ENCODE assay signal across 9 mouse cellular contexts in the genomic region with DNA sequence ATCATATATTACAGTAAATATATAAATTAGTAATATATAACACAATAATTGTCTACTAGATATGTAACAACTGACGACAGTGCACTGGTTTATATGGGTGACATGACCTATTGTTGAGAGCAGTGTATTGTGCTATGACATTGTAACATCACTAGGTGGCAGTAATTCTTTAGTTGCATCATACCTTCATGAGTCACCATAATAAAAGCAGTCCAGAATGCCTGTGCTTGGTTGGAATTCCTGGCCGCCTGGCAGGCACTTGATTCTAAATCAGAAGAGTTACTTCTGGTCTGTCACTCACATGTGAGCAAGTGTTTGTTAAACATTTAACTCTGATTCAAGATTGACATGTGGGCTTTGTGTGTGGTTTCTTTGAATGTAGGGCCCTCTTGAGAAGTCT. TPM values are rescaled to one million over a fixed set of nuclear protein-coding genes. Genes with fewer than 3 reads are reported as not detected.
DNase-seq lines count a peak whose midpoint lies in the region; ATAC-seq and TF ChIP-seq lines count a peak whose summit lies in the region.
"Had no signal": no experiment of that assay in that cellular context is flagged by ENCODE, and none has a peak within 500 bp of the region (broad histone marks: within the 10 kb centered on the region; RNA-seq: fewer than 3 reads in every experiment).

No protein-coding gene starts in this region.

- WGBS in hindbrain, embryonic 15.5 days, result 23% methylated on average over 2 of the region's 2 CpGs
- WGBS in neural tube, embryonic 14.5 days, result 22% methylated on average over 2 of the region's 2 CpGs

- no peak for DNase-seq in frontal cortex, postnatal 10 days (ENCODE audit: low spot score in 2 of 2)
- peak; percentile 63 for DNase-seq in MEL (ENCODE audit: low read depth, low spot score)
- DNase-seq in cerebellum, postnatal 25 days, result peak; percentile 51 to 63
- DNase-seq in left cerebral cortex, adult 2 months (ENCODE audit: extremely low spot score in 1 of 2, low spot score in 2 of 2), result no peak
- no peak for DNase-seq in gastrocnemius, postnatal 4 days (ENCODE audit: low spot score in 2 of 2)

- TF ChIP-seq EP300 in MEL (IDR thresholded peaks at IDR 0.05; ENCODE audit: low read depth in 1 of 2, low read length in 2 of 2), result no peak

- peaks cover 0 to 3% of the 10 kb centered on the region in 2 experiments; a peak in 1 of 4 replicates for H3K36me3 ChIP-seq in MEL (ENCODE audit: control insufficient read depth in 1 of 2, insufficient read depth in 2 of 2, low read length in 2 of 2)
- no peaks in the 10 kb centered on the region for H3K36me3 ChIP-seq in hindbrain, embryonic 15.5 days
- no peaks in the 10 kb centered on the region for H3K36me3 ChIP-seq in neural tube, embryonic 14.5 days (ENCODE audit: control insufficient read depth, insufficient read depth, low read length)
- H3K36me3 ChIP-seq: limb, embryonic 13.5 days had no signal

- intact Hi-C loops in left cerebral cortex, adult 2 months (cut with DNase I), result loop anchor here (5.0 to 10.0 kb wide), 2 partner anchors 920 to 1252 kb away; no protein-coding TSS in a partner anchor

- H3K9ac ChIP-seq in MEL (ENCODE audit: control insufficient read depth, low read depth, low read length, poor library complexity, severe bottlenecking), result no peak overlapping the region
- no peak overlapping the region for H3K9ac ChIP-seq in hindbrain, embryonic 15.5 days
- no peak overlapping the region for H3K9ac ChIP-seq in neural tube, embryonic 14.5 days (replicated peaks; ENCODE audit: low read depth, low read length)
- H3K9ac ChIP-seq: limb, embryonic 13.5 days had no signal

- ATAC-seq in frontal cortex, adult (ENCODE audit: low TSS enrichment), result peak; percentile 84
- ATAC-seq in hindbrain, embryonic 15.5 days (ENCODE audit: low FRiP score, low read depth), result peak; percentile 62; the same call in 1 of the 2 replicates
- peak; percentile 32; the same call in 1 of the 2 replicates for ATAC-seq in neural tube, embryonic 14.5 days (ENCODE audit: low read depth)

- peaks cover 2 to 6% of the 10 kb centered on the region in 2 experiments; a peak in 2 of 4 replicates for H3K27me3 ChIP-seq in MEL (ENCODE audit: control insufficient read depth in 1 of 2, insufficient read depth in 2 of 2, low read length in 2 of 2)
- H3K27me3 ChIP-seq in hindbrain, embryonic 15.5 days, result no peaks in the 10 kb centered on the region
- no peaks in the 10 kb centered on the region for H3K27me3 ChIP-seq in neural tube, embryonic 14.5 days (ENCODE audit: control insufficient read depth, insufficient read depth, low read length)
- H3K27me3 ChIP-seq: limb, embryonic 13.5 days had no signal

- peak; percentile 22 to 72 (median 54); a peak in 4 of 6 replicates for TF ChIP-seq CTCF in MEL (IDR thresholded peaks at IDR 0.05 in 2 of 3, conservative IDR thresholded peaks at IDR 0.05 in 1 of 3; ENCODE audit: control insufficient read depth in 1 of 3, insufficient read depth in 1 of 3, low read depth in 2 of 3, low read length in 3 of 3, poor library complexity in 1 of 3, severe bottlenecking in 1 of 3)
- peak; percentile 73 for TF ChIP-seq CTCF in left cerebral cortex, adult 2 months (IDR thresholded peaks at IDR 0.05)

- H3K79me2 ChIP-seq in MEL (ENCODE audit: control insufficient read depth, insufficient read depth, low read length, poor library complexity), result no peaks in the 10 kb centered on the region

- no peak overlapping the region for H3K27ac ChIP-seq in MEL (ENCODE audit: control insufficient read depth, low read depth, low read length)
- H3K27ac ChIP-seq in hindbrain, embryonic 15.5 days (replicated peaks), result no peak overlapping the region
- no peak overlapping the region for H3K27ac ChIP-seq in left cerebral cortex, adult 2 months
- H3K27ac ChIP-seq in neural tube, embryonic 14.5 days (ENCODE audit: low read depth, low read length), result no peak overlapping the region
- H3K27ac ChIP-seq: limb, embryonic 13.5 days had no signal

- H3K4me1 ChIP-seq in MEL (ENCODE audit: control insufficient read depth in 1 of 2, insufficient read depth in 2 of 2, low read length in 2 of 2), result no peaks in the 10 kb centered on the region
- H3K4me1 ChIP-seq in hindbrain, embryonic 15.5 days (replicated peaks), result peaks cover 3% of the 10 kb centered on the region; the same call in 1 of the 2 replicates
- H3K4me1 ChIP-seq in neural tube, embryonic 14.5 days (ENCODE audit: control insufficient read depth, insufficient read depth, low read length), result no peaks in the 10 kb centered on the region
- H3K4me1 ChIP-seq: limb, embryonic 13.5 days had no signal

- H3K4me2 ChIP-seq in hindbrain, embryonic 15.5 days, result no peak overlapping the region
- no peak overlapping the region for H3K4me2 ChIP-seq in neural tube, embryonic 14.5 days (ENCODE audit: low read depth, low read length)
- H3K4me2 ChIP-seq: limb, embryonic 13.5 days had no signal

- no peak for TF ChIP-seq POLR2A in MEL (IDR thresholded peaks at IDR 0.05; ENCODE audit: control insufficient read depth in 1 of 2, insufficient read depth in 1 of 2, low read depth in 1 of 2, low read length in 2 of 2, poor library complexity in 1 of 2)

- no peak overlapping the region for H3K4me3 ChIP-seq in MEL (ENCODE audit: control insufficient read depth in 1 of 2, insufficient read depth in 1 of 2, low read depth in 2 of 2, low read length in 2 of 2)
- H3K4me3 ChIP-seq in hindbrain, embryonic 15.5 days, result no peak overlapping the region
- H3K4me3 ChIP-seq in left cerebral cortex, adult 2 months, result no peak overlapping the region
- no peak overlapping the region for H3K4me3 ChIP-seq in neural tube, embryonic 14.5 days (ENCODE audit: low read depth, low read length)
- H3K4me3 ChIP-seq: limb, embryonic 13.5 days had no signal

- H3K9me3 ChIP-seq in MEL (replicated peaks; ENCODE audit: insufficient read depth, low read length), result no peaks in the 10 kb centered on the region
- no peaks in the 10 kb centered on the region for H3K9me3 ChIP-seq in hindbrain, embryonic 15.5 days
- no peaks in the 10 kb centered on the region for H3K9me3 ChIP-seq in neural tube, embryonic 14.5 days (ENCODE audit: control insufficient read depth, low read length)
- H3K9me3 ChIP-seq: limb, embryonic 13.5 days had no signal

- peak; percentile 70 for TF ChIP-seq RAD21 in MEL (IDR thresholded peaks at IDR 0.05; ENCODE audit: low read depth, low read length)

TF ChIP-seq in MEL, 35 proteins besides CTCF, POLR2A, EP300 and RAD21:
- no peak for TF ChIP-seq POLR2AphosphoS2 (IDR thresholded peaks at IDR 0.05; ENCODE audit: low read length)
- peak; percentile 50 for TF ChIP-seq ZC3H11A (IDR thresholded peaks at IDR 0.05; ENCODE audit: low read depth, low read length)
- peak; percentile 79 for TF ChIP-seq SMC3 (IDR thresholded peaks at IDR 0.05; ENCODE audit: low read depth, low read length)

RNA-seq across cellular contexts. Expression of gene Crbn, which starts 5.0 kb away (rescaled TPM):
- 19.9 and 21.0 TPM in 2 replicates for total RNA-seq in MEL (2012; rRNA removed)
- 10 to 100 TPM in 1 of 2 experiments, not detected in 1; 17.0 TPM for polyA plus RNA-seq in MEL (2012; ENCODE audit: insufficient read depth in 1 of 2, insufficient read length in 2 of 2, low read depth in 1 of 2, low replicate concordance in 2 of 2, missing spikeins in 1 of 2)
- polyA plus RNA-seq in hindbrain, embryonic 15.5 days (2015; fragmentation: Nextera tagmentation; extraction: Ambion mirVana), result 57.7 and 61.8 TPM in 2 replicates
- 100 to 1,000 TPM in 1 of 2 experiments, 10 to 100 TPM in 1; 93.1 to 103 TPM for total RNA-seq in left cerebral cortex, adult 2 months (2021)
- 68.4 and 75.7 TPM in 2 replicates for polyA plus RNA-seq in neural tube, embryonic 14.5 days (2014; fragmentation: Nextera tagmentation; extraction: Ambion mirVana)
- total RNA-seq in gastrocnemius, postnatal 4 days (2021), result 10 to 100 TPM; 36.7 to 40.1 TPM

RNA-seq across cellular contexts. Expression of gene Trnt1, which starts 36.0 kb away (rescaled TPM):
- total RNA-seq in MEL (2012; rRNA removed), result 107 and 131 TPM in 2 replicates
- 10 to 100 TPM; 63.9 to 87.1 TPM for polyA plus RNA-seq in MEL (2012; ENCODE audit: insufficient read depth in 1 of 2, insufficient read length in 2 of 2, low read depth in 1 of 2, low replicate concordance in 2 of 2, missing spikeins in 1 of 2)
- polyA plus RNA-seq in hindbrain, embryonic 15.5 days (2015; fragmentation: Nextera tagmentation; extraction: Ambion mirVana), result 56.6 and 56.9 TPM in 2 replicates
- 10 to 100 TPM; 45.6 to 58.3 TPM for total RNA-seq in left cerebral cortex, adult 2 months (2021)
- polyA plus RNA-seq in neural tube, embryonic 14.5 days (2014; fragmentation: Nextera tagmentation; extraction: Ambion mirVana), result 62.9 and 69.0 TPM in 2 replicates
- total RNA-seq in gastrocnemius, postnatal 4 days (2021), result 10 to 100 TPM; 36.7 to 39.7 TPM

RNA-seq across cellular contexts. Expression of gene Il5ra, which starts 56.1 kb away (rescaled TPM):
- not detected in 2 replicates for total RNA-seq in MEL (2012; rRNA removed)
- polyA plus RNA-seq in MEL (2012; ENCODE audit: insufficient read depth in 1 of 2, insufficient read length in 2 of 2, low read depth in 1 of 2, low replicate concordance in 2 of 2, missing spikeins in 1 of 2), result under 1 TPM in 1 of 2 experiments, not detected in 1; 0.10 TPM
- 0.06 TPM in 1 of 2 replicates, not detected in the other for polyA plus RNA-seq in hindbrain, embryonic 15.5 days (2015; fragmentation: Nextera tagmentation; extraction: Ambion mirVana)
- not detected for total RNA-seq in left cerebral cortex, adult 2 months (2021)
- polyA plus RNA-seq in neural tube, embryonic 14.5 days (2014; fragmentation: Nextera tagmentation; extraction: Ambion mirVana), result 0.09 and 0.28 TPM in 2 replicates
- total RNA-seq in gastrocnemius, postnatal 4 days (2021), result under 1 TPM in 1 of 2 experiments, not detected in 1; 0.12 TPM
- polyA plus RNA-seq: limb, embryonic 13.5 days had no signal

Comparison
In these comparisons a context has a peak if more than half of its experiments do, and no peak if none do; other contexts are left out.
1. ATAC-seq: peak in every context shown above with its lines; median percentile 84 in frontal cortex, adult; 62 in hindbrain, embryonic 15.5 days; 32 in neural tube, embryonic 14.5 days.
2. DNase-seq: peak in MEL (single experiment) and cerebellum, postnatal 25 days (2 of 2); none in frontal cortex, postnatal 10 days (0 of 2), left cerebral cortex, adult 2 months (0 of 2) and gastrocnemius, postnatal 4 days (0 of 2).